Comparison of ENCODE assay signal across 9 mouse cellular contexts in the genomic region with DNA sequence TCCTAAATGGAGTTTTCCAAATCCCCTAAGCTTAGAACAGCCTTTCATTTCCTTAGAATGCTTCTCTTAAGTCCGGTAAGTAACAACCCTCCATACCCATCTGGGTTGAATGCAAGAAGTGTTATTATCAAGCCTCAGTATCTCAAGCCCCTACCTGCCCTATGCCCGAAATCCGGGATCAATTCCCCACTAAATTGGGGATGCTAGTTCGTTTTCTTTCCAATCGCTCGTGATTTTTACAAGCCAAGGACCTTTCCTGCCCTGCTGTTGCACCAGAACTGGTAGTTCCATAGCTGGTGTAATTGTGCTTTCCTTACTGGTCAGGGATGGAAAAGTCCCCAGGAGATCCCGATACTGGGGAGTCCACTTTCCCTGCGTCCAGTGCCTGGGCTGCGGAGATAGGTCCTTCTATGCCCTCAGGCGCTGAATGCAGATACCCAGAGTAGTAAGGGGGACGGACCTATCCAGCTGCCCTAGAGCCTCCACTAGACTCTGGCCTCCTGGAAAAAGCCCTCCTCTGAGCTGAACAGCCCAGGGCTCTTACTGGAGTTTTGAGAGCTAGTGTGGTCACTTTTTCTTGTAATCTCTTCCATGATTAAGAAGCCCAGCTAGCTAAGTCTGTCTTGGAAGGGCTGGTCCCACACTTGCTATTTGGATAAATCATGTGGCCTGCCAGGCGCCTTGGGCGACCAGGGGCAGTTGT. TPM values are rescaled to one million over a fixed set of nuclear protein-coding genes. Genes with fewer than 3 reads are reported as not detected.
A peak's percentile ranks its signal among the peaks of the same experiment; 100 is the strongest.
DNase-seq lines count a peak whose midpoint lies in the region; ATAC-seq lines count a peak whose summit lies in the region.
"Had no signal": no experiment of that assay in that cellular context is flagged by ENCODE, and none has a peak within 500 bp of the region (broad histone marks: within the 10 kb centered on the region; RNA-seq: fewer than 3 reads in every experiment).

No protein-coding gene starts in this region.

- H3K4me1 ChIP-seq in hindbrain, embryonic 11.5 days (replicated peaks; ENCODE audit: control insufficient read depth, insufficient read depth, low read length), result no peaks in the 10 kb centered on the region
- H3K4me1 ChIP-seq in midbrain, embryonic 13.5 days (replicated peaks), result peaks cover 64% of the 10 kb centered on the region

- DNase-seq in cerebellum, postnatal 25 days, result peak; percentile 6
- no peak for DNase-seq in cerebellum, adult 11-12 months
- DNase-seq in ovary, postnatal 36 days (ENCODE audit: low spot score), result peak; percentile 6
- no peak for DNase-seq in ovary, postnatal 14 days (ENCODE audit: low spot score)
- peak; percentile 50 for DNase-seq in hindbrain, embryonic 11.5 days (ENCODE audit: low spot score)
- DNase-seq in testis, postnatal 10 days (ENCODE audit: low spot score), result no peak
- no peak for DNase-seq in cerebellum, postnatal 4 days (ENCODE audit: low spot score in 2 of 2)

- H3K9ac ChIP-seq in hindbrain, embryonic 11.5 days (ENCODE audit: low read depth, low read length), result no peak overlapping the region
- peak overlapping the region; percentile 84 for H3K9ac ChIP-seq in midbrain, embryonic 13.5 days (replicated peaks)

- peak overlapping the region; percentile 74 for H3K4me3 ChIP-seq in hindbrain, embryonic 11.5 days (ENCODE audit: low read depth, low read length)
- peak overlapping the region; percentile 83 for H3K4me3 ChIP-seq in midbrain, embryonic 13.5 days (replicated peaks)

- no peak overlapping the region for H3K27ac ChIP-seq in hindbrain, embryonic 11.5 days (ENCODE audit: low read depth, low read length)
- peak overlapping the region; percentile 17; the same call in 1 of the 2 replicates for H3K27ac ChIP-seq in midbrain, embryonic 13.5 days

- ATAC-seq in hindbrain, embryonic 11.5 days (ENCODE audit: low FRiP score), result no peak
- ATAC-seq in midbrain, embryonic 13.5 days, result no peak

- H3K27me3 ChIP-seq in hindbrain, embryonic 11.5 days (ENCODE audit: control insufficient read depth, insufficient read depth, low read length), result peaks cover 21% of the 10 kb centered on the region
- peaks cover 20% of the 10 kb centered on the region for H3K27me3 ChIP-seq in midbrain, embryonic 13.5 days
- H3K27me3 ChIP-seq: CH12.LX had no signal

- H3K36me3 ChIP-seq in hindbrain, embryonic 11.5 days (ENCODE audit: control insufficient read depth, insufficient read depth, low read length), result no peaks in the 10 kb centered on the region
- H3K36me3 ChIP-seq in midbrain, embryonic 13.5 days, result no peaks in the 10 kb centered on the region

- peak overlapping the region; percentile 80 for H3K4me2 ChIP-seq in hindbrain, embryonic 11.5 days (replicated peaks; ENCODE audit: low read depth, low read length)
- peak overlapping the region; percentile 82 for H3K4me2 ChIP-seq in midbrain, embryonic 13.5 days (replicated peaks)

- H3K9me3 ChIP-seq in hindbrain, embryonic 11.5 days (ENCODE audit: control insufficient read depth, low read length), result no peaks in the 10 kb centered on the region
- no peaks in the 10 kb centered on the region for H3K9me3 ChIP-seq in midbrain, embryonic 13.5 days

- 2% methylated on average over 13 of the region's 13 CpGs for WGBS in hindbrain, embryonic 11.5 days
- WGBS in midbrain, embryonic 13.5 days, result 2% methylated on average over 13 of the region's 13 CpGs

RNA-seq across cellular contexts. Expression of gene Flrt2, which starts 1.1 kb away (rescaled TPM):
- 31.0 and 34.0 TPM in 2 replicates for polyA plus RNA-seq in hindbrain, embryonic 11.5 days (2014; fragmentation: Nextera tagmentation; extraction: Ambion mirVana)
- polyA plus RNA-seq in midbrain, embryonic 13.5 days (2015; fragmentation: Nextera tagmentation; extraction: Ambion mirVana), result 17.1 and 22.7 TPM in 2 replicates

Comparison
In these comparisons a context has a peak if more than half of its experiments do, and no peak if none do; other contexts are left out.
1. DNase-seq: peak in cerebellum, postnatal 25 days (2 of 2), ovary, postnatal 36 days (single experiment) and hindbrain, embryonic 11.5 days (single experiment); none in cerebellum, adult 11-12 months (single experiment), ovary, postnatal 14 days (single experiment), testis, postnatal 10 days (single experiment) and cerebellum, postnatal 4 days (0 of 2).